Mouse (Mus musculus): ENCODE measurements at regions not wholly inside any gene's neighbourhood (a gene's known extent, or its start where the extent isn't known, plus 50 kb on each side); places are given as distances from the start of the nearest gene placed in this dataset.

- DNase-seq, result no peak
Observed at GRCm38 (mm10) chr14:99617374-99617773, 318.9 kb downstream of the Klf5 start.

GRCm38 (mm10) chr14:99621538-99621937, 323.0 kb downstream of the Klf5 start:
- no peak for DNase-seq

- DNase-seq, result no peak
Observed at GRCm38 (mm10) chr14:99624380-99625327, 326.2 kb downstream of the Klf5 start.

- no peak for DNase-seq
Observed at GRCm38 (mm10) chr14:99627615-99628014, 329.1 kb downstream of the Klf5 start.

DNA sequence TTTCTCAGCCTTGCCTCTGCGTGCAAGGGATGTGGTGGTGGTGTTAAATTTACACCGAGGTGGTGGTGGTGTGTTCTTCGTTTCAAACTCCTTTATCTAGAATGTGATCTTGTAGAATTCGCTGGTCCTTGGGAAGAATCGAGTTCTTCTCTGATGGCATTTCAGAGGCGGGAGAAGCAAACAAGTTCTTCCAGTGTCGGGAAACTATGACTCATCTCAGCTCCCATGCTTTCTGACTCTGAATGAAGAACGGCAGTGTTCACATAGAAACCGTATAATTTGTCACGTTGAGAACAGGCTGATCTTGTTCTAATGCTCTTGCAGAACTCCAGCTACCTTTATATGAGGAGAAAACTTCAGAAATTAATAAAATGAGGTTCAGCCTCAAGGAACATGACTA, 332.6 kb downstream of the Klf5 start:
- DNase-seq, result no peak

- no peak for DNase-seq
Observed at GRCm38 (mm10) chr14:99632444-99632843, 334.0 kb downstream of the Klf5 start.

DNA sequence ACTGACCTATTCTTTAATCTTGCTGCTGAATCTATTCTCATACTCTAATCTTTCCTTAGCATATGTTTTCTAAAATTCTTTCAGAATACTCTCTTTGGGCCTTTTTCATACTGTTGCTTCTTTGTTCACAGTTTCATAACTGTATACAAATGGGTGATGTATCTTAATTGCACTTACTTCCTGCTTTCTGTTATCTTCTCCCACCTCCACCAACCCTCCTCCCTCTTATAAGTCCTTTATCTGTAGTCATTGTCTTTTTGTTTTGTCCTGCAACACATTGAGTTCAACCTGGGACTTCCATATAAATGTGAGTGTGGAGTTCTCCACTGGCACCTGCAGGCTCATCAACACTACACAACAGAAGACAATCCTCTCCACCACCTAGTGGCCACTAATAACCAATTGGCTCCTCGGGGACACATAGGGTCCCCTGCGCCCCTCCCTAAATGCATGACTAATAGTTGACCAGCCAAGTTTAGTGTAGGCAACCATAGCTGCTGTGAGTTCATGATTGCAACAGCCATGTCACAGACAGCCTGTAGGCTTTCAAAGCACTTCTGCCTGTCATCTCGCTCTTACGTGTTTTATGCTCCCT, 337.2 kb downstream of the Klf5 start:
- DNase-seq, result no peak

DNA sequence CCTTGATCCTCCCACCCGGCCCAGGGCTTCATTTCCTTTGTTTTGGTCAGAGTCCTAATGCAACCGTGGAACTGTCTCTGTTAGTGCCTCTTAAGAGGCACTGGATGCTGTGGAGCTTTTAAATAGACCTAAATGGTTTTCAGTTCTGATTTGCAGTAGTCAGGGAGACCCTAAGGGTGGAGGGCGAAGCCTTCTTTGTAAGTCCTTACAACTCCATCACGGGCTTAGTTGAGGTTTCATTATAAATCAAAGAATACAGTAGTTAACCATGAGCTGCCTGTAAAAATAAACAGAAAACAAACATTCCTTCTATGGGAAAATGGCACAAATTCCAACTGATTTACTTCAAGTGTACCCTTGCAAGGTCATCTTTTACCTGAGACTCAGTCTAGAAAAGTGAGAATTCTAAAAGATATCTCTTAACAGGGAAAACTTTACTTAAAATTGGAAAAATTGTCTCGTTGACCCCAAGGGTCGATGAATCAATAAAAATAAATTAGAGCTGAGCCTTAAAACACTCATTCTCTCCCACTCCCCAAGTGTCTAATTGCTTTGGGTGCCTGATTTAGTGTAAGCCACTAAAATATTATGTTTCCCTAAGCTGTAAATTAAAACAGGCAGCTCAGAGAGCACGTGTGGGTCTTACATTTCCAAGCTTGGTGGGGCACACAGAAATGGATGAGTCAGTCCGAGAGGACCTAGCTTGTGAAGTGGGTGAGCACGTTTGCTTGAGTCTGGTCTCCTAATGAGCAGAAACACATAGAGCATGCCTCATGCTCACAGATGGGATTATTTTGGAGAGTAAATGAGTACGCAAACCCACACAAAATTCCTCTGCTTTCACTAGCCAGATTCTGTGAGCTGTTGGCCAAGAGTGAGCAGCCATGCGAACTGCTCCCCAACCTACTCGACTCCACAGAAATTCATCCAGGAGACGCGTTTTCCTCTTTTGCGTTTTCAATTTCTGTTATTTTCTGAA, 343.3 kb downstream of the Klf5 start:
- DNase-seq, result no peak

- DNase-seq, result no peak
Observed at GRCm38 (mm10) chr14:99646323-99646722, 347.8 kb downstream of the Klf5 start.

DNA sequence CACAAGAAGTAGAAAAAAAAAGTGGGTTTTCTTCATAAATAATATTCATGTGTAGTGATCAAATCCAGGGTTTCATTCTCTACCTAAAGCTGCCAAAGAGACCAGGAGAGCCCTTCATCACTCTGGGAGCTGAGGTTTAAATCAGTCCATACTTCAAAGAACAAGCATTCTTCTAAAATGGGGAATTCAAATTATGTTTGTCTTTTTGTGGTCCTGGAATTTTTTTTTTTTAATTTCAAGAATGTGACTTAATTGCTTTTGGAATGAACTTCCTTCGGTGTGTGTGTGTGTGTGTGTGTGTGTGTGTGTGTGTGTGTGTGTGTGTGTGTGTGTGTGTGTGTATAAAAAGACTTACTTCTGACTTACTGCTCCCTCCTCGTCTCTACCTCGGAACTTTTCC, 375.9 kb downstream of the Klf5 start:
- DNase-seq, result no peak

DNA sequence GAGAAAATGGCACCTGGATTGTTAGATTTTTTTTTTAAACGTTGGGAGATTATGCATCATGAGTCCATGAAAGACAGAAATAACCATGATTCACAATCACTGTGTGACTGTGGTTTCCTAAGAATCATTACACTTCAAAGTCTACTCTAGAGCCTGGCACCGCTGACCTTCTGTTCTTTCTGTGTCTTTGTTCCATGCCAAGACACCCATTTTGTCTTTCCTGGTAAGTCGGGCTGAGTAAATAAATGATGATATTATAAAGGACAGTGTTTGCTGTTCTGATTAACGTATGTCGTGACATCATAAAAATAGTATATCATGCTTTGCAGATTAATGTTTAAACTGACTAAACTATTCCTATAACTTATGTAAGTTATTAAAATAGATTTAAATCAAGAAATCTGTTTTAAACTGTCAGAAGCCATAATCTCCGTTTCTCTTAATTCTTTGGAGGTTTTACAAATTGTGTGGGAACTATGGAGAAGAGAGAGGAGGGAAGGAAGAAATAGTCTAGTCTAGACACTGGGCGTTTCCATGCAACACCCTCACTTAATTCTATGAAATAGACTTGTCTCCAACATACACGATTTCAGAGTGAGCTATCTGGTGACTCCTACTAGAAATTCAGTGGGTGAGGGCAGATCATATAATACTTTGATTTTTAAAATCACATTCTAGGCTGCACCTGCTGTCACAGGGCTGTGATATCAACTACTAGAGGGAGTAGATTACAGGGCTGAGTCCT, 388.7 kb downstream of the Klf5 start:
- DNase-seq, result no peak

- DNase-seq, result no peak
Observed at GRCm38 (mm10) chr14:99688415-99688814, 389.9 kb downstream of the Klf5 start.

GRCm38 (mm10) chr14:99696301-99696700, 397.8 kb downstream of the Klf5 start:
- DNase-seq, result no peak

GRCm38 (mm10) chr14:99699545-99699944, 401.1 kb downstream of the Klf5 start:
- DNase-seq, result no peak

DNA sequence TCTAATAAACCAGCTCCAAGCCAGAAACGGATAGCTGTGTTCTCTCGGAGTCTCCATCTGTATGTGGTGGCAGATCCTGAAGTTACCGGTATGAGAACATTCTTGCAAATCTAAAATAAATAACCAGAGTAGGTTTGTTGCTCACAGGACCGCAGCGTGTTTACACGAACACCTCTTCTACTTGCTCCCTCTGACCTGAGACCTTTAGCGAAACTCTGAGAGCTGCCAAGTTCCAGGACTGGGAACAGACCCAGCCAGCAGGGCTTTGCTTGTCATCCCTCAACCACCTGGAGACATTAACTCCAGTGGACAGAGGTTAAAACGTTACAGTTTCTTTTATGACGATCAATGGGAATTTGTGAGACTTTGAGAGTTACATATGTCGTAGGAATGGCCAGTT, 407.5 kb downstream of the Klf5 start:
- no peak for DNase-seq

GRCm38 (mm10) chr14:99708066-99708465, 409.6 kb downstream of the Klf5 start:
- no peak for DNase-seq

DNA sequence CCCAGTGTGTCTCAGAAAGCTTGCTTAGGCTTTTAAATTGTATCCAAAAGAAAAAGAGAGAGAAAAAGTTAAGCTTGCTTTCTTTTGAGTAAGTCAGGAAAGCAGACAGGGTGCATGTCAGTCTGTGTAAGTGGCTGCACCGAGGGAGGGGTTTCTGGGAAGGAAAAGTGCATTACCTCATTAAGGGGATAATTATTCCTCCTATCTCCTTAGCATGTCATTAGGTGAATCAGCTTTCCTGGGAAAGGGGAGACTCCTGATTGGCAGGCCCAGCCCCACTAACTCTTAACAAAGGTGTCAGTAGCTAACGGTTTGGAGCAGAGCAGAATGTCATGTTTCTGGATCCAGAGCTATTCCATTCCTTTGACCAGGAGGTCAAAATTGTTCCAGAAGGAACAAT, 411.3 kb downstream of the Klf5 start:
- no peak for DNase-seq

- no peak for DNase-seq
Observed at GRCm38 (mm10) chr14:99710656-99711177, 412.2 kb downstream of the Klf5 start.

DNA sequence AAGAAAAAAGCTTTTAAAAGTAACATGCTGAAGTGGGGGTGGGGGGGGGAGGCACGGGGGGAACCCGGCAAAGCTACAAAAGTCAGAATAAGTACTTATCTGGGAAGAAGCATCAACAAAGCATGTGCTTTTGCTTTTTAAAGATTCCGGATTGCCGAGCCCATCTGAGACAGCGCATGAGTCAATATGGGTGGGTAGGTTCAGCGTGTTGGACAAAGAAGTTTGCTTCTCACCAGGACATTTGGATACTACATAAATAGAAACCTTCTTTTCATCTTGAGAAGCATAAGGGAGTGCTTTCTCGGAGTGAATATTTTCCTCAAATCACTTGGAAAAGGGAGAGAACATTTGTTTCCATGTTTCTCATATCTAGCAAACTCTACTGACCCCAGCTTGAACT, 414.1 kb downstream of the Klf5 start:
- DNase-seq, result no peak

- no peak for DNase-seq
Observed at GRCm38 (mm10) chr14:99713069-99713830, 414.8 kb downstream of the Klf5 start.

GRCm38 (mm10) chr14:99733474-99734199, 435.1 kb downstream of the Klf5 start:
- DNase-seq, result no peak

Measured in cerebellum, adult 9-11 months (tissue).